Mouse (Mus musculus): ENCODE measurements around the gene Apobec1. TPM values are rescaled to one million over a fixed set of nuclear protein-coding genes. Genes with fewer than 3 reads are reported as not detected.

The Apobec1 gene
- total and polyA plus RNA-seq, 3 experiments = 4.5 to 5.8 TPM; not detected in 1

DNA sequence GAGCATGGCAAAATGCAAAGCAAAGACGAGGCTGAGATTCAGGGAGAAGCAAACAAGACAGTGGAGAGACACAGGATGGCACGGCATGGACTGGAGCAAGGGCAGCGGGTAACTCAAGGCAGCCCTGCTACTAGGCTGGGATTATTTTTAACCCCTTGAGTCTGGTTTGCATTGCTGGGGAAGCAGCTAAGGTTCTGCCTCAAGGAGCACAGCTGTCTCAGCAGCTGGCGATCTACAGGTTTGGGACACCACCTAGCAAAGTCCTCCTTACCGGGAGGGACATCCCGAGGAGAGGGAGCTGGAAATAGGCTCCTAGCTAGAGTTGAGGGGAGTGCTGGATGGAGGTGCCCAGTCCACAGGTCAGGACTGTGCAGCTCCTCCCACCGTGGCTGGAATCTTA lies 47.0 kb downstream of the Apobec1 start:
- Histone ChIP-seq H3K9ac (ENCODE audit: control insufficient read depth, low read depth, low read length, poor library complexity, severe bottlenecking) (no peak overlapping the region), H3K27me3 (ENCODE audit: control insufficient read depth in 1 of 2, insufficient read depth in 2 of 2, low read length in 2 of 2) (peaks cover 4 to 5% of the 10 kb centered on the region in 2 experiments; a peak in 3 of 4 replicates), H3K36me3 (ENCODE audit: control insufficient read depth in 1 of 2, insufficient read depth in 2 of 2, low read length in 2 of 2) (peaks cover 0 to 10% of the 10 kb centered on the region in 2 experiments; a peak in 2 of 4 replicates), H3K9me3 (replicated peaks; ENCODE audit: insufficient read depth, low read length) (no peaks in the 10 kb centered on the region), H3K27ac (ENCODE audit: control insufficient read depth, low read depth, low read length) (no peak overlapping the region), H3K79me2 (ENCODE audit: control insufficient read depth, insufficient read depth, low read length, poor library complexity) (no peaks in the 10 kb centered on the region), H3K4me3 (ENCODE audit: control insufficient read depth in 1 of 2, insufficient read depth in 1 of 2, low read depth in 2 of 2, low read length in 2 of 2) (no peak overlapping the region), H3K4me1 (ENCODE audit: control insufficient read depth in 1 of 2, insufficient read depth in 2 of 2, low read length in 2 of 2) (peaks cover 4 to 6% of the 10 kb centered on the region in 2 experiments; a peak in 3 of 4 replicates)
- DNase-seq (ENCODE audit: low read depth, low spot score) = no peak
- TF ChIP-seq MEF2A (IDR thresholded peaks at IDR 0.05; ENCODE audit: extremely low read depth, insufficient replicate concordance, low read depth, low read length, poor library complexity, severe bottlenecking) (no peak), NELFE (IDR thresholded peaks at IDR 0.05; ENCODE audit: low read depth, low read length) (no peak), POLR2AphosphoS5 (IDR thresholded peaks at IDR 0.05; ENCODE audit: borderline replicate concordance, low read depth, low read length) (no peak), JUND (IDR thresholded peaks at IDR 0.05; ENCODE audit: low read depth, low read length) (no peak), POLR2AphosphoS2 (IDR thresholded peaks at IDR 0.05; ENCODE audit: low read length) (no peak), NRF1 (IDR thresholded peaks at IDR 0.05; ENCODE audit: insufficient read depth, low read depth, low read length, poor library complexity, severe bottlenecking) (no peak), GATA1 (IDR thresholded peaks at IDR 0.05; ENCODE audit: low read depth, low read length) (no peak), MAFK (IDR thresholded peaks at IDR 0.05; ENCODE audit: borderline replicate concordance, low read depth, low read length) (no peak), ELF1 (IDR thresholded peaks at IDR 0.05; ENCODE audit: low read depth, low read length) (no peak), ZMIZ1 (IDR thresholded peaks at IDR 0.05; ENCODE audit: low read depth, low read length) (no peak), MXI1 (IDR thresholded peaks at IDR 0.05; ENCODE audit: low read depth, low read length) (no peak), EP300 (IDR thresholded peaks at IDR 0.05; ENCODE audit: low read depth in 1 of 2, low read length in 2 of 2) (no peak), BHLHE40 (IDR thresholded peaks at IDR 0.05; ENCODE audit: borderline replicate concordance, low read depth, low read length) (no peak), E2F4 (IDR thresholded peaks at IDR 0.05; ENCODE audit: borderline replicate concordance, low read depth, low read length) (no peak), SIN3A (IDR thresholded peaks at IDR 0.05; ENCODE audit: low read length) (no peak)

DNA sequence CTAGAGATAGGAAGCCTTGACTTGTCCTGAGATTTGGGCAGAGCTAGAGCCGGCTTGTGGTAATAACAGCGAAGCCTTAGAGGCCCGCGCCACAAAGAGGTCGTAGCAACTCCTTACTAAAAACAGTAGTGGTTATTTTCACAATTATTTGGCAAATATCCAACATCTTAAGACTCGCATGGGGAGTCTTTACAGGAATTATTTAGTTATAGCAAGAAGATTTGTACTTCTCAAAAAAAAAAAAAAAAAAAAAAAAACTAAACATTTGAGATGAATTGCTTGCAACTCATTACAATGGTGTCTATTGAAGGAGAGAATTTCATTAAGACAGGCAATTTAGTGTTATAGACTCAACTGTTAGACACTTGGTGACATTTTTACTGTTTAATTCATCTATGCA lies 48.1 kb downstream of the Apobec1 start:
- H3K4me3 ChIP-seq (ENCODE audit: control insufficient read depth in 1 of 2, insufficient read depth in 1 of 2, low read depth in 2 of 2, low read length in 2 of 2) = no peak overlapping the region
- H3K79me2 ChIP-seq (ENCODE audit: control insufficient read depth, insufficient read depth, low read length, poor library complexity) = no peaks in the 10 kb centered on the region
- no peak overlapping the region for H3K9ac ChIP-seq (ENCODE audit: control insufficient read depth, low read depth, low read length, poor library complexity, severe bottlenecking)
- no peaks in the 10 kb centered on the region for H3K9me3 ChIP-seq (replicated peaks; ENCODE audit: insufficient read depth, low read length)
- peaks cover 4 to 7% of the 10 kb centered on the region in 2 experiments; a peak in 3 of 4 replicates for H3K27me3 ChIP-seq (ENCODE audit: control insufficient read depth in 1 of 2, insufficient read depth in 2 of 2, low read length in 2 of 2)
- TF ChIP-seq USF1 (IDR thresholded peaks at IDR 0.05; ENCODE audit: low read depth, low read length) (no peak), ZC3H11A (IDR thresholded peaks at IDR 0.05; ENCODE audit: low read depth, low read length) (no peak), RCOR1 (IDR thresholded peaks at IDR 0.05; ENCODE audit: low read depth, low read length) (no peak), GABPA (IDR thresholded peaks at IDR 0.05; ENCODE audit: low read depth, low read length) (no peak), USF2 (IDR thresholded peaks at IDR 0.05; ENCODE audit: borderline replicate concordance in 1 of 2, insufficient read depth in 1 of 2, low read depth in 1 of 2, low read length in 2 of 2) (no peak), TCF12 (IDR thresholded peaks at IDR 0.05; ENCODE audit: low read depth, low read length) (no peak), POLR2AphosphoS5 (IDR thresholded peaks at IDR 0.05; ENCODE audit: borderline replicate concordance, low read depth, low read length) (no peak), BHLHE40 (IDR thresholded peaks at IDR 0.05; ENCODE audit: borderline replicate concordance, low read depth, low read length) (no peak), CTCF (IDR thresholded peaks at IDR 0.05 in 2 of 3, conservative IDR thresholded peaks at IDR 0.05 in 1 of 3; ENCODE audit: control insufficient read depth in 1 of 3, insufficient read depth in 1 of 3, low read depth in 2 of 3, low read length in 3 of 3, poor library complexity in 1 of 3, severe bottlenecking in 1 of 3) (no peak), CHD2 (IDR thresholded peaks at IDR 0.05; ENCODE audit: low read length) (no peak), MEF2A (IDR thresholded peaks at IDR 0.05; ENCODE audit: extremely low read depth, insufficient replicate concordance, low read depth, low read length, poor library complexity, severe bottlenecking) (no peak), MYB (IDR thresholded peaks at IDR 0.05; ENCODE audit: low read depth, low read length) (no peak), MAX (IDR thresholded peaks at IDR 0.05; ENCODE audit: low read length) (no peak), POLR2A (IDR thresholded peaks at IDR 0.05; ENCODE audit: control insufficient read depth in 1 of 2, insufficient read depth in 1 of 2, low read depth in 1 of 2, low read length in 2 of 2, poor library complexity in 1 of 2) (no peak), ZMIZ1 (IDR thresholded peaks at IDR 0.05; ENCODE audit: low read depth, low read length) (no peak), MYC (IDR thresholded peaks at IDR 0.05; ENCODE audit: low read depth, low read length) (no peak), SMC3 (IDR thresholded peaks at IDR 0.05; ENCODE audit: low read depth, low read length) (no peak), UBTF (IDR thresholded peaks at IDR 0.05; ENCODE audit: borderline replicate concordance, insufficient read depth, low read depth, low read length) (no peak), NRF1 (IDR thresholded peaks at IDR 0.05; ENCODE audit: insufficient read depth, low read depth, low read length, poor library complexity, severe bottlenecking) (no peak)
- no peak for DNase-seq (ENCODE audit: low read depth, low spot score)
- H3K4me1 ChIP-seq (ENCODE audit: control insufficient read depth in 1 of 2, insufficient read depth in 2 of 2, low read length in 2 of 2) = peaks cover 2 to 6% of the 10 kb centered on the region in 2 experiments; a peak in 3 of 4 replicates
- peaks cover 0 to 4% of the 10 kb centered on the region in 2 experiments; a peak in 2 of 4 replicates for H3K36me3 ChIP-seq (ENCODE audit: control insufficient read depth in 1 of 2, insufficient read depth in 2 of 2, low read length in 2 of 2)
- no peak overlapping the region for H3K27ac ChIP-seq (ENCODE audit: control insufficient read depth, low read depth, low read length)

All from MEL (cell line).